Mouse (Mus musculus) 3T3-L1 (cell line): Measurements from ENCODE around the gene Gm2564.
"Not testable (repeated sequence)": the region's sequence is repeated elsewhere in the genome, so short reads cannot be mapped to it uniquely, and the experiment has no call there.

ENCODE experiments used
- DNase-seq: peaks from one replicate; pipeline ENCODE4 v3.0.0-alpha.2; 2015; ENCODE audit warnings: low read depth, low spot score

The Gm2564 gene

GRCm38 (mm10) chr4:42629419-42629818, at the start of gene Gm2564:
Gm2564 (plus strand) TSS chr4:42629719.
- DNase-seq, result not testable (repeated sequence)

GRCm38 (mm10) chr4:42611895-42612294, 17.6 kb upstream of the Gm2564 start, which contains the start of gene Gm10591:
Gm10591 (plus strand) TSS chr4:42612195.
- not testable (repeated sequence) for DNase-seq

GRCm38 (mm10) chr4:42654951-42655350, 25.4 kb downstream of the Gm2564 start, which contains the start of gene Ccl27b:
Ccl27b (plus strand) TSS chr4:42655251.
- DNase-seq, result not testable (repeated sequence)

GRCm38 (mm10) chr4:42661793-42662192, 32.3 kb downstream of the Gm2564 start, which contains the start of gene Il11ra2:
Il11ra2 (minus strand) TSS chr4:42661893.
- DNase-seq, result not testable (repeated sequence)

GRCm38 (mm10) chr4:42675415-42675814, 45.9 kb downstream of the Gm2564 start:
- not testable (repeated sequence) for DNase-seq

- DNase-seq, result not testable (repeated sequence)
Measured at GRCm38 (mm10) chr4:42679365-42679764, 49.8 kb downstream of the Gm2564 start.

- not testable (repeated sequence) for DNase-seq
Measured at GRCm38 (mm10) chr4:42680374-42681356, 51.1 kb downstream of the Gm2564 start.
